Mouse (Mus musculus): ENCODE data around the gene Tecrl.

DNA sequence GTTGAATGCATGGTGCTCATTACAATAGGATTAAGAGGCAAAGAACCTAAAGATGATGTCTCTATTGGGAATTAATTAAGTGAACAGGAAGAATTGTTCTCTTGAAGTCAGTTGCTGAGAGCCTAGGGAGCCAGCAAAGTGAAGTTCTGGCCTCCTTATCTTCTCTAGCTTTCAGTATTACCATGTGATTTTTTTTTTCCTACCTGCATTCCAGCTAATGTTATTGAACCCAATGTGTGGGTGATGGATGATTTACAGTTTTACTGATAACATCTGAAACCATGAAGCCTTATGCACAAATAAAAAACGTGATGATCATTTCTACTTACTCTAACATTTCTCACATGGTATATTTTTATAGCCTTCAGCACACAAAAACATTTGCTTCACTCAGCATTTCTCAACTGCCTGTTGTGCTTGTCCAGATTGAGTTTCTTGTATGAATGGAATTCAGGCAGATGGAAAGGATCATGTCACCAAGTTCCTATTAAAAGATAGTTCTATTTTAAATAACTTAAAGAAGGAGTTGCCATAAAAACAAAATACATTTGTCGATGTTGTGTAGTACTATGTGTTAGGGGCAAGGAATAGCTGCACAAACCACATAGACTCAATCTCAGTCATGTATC is 87.7 kb downstream of the Tecrl start:
- TF ChIP-seq CTCF (IDR thresholded peaks at IDR 0.05; ENCODE audit: borderline replicate concordance, extremely low read depth, insufficient read depth, insufficient read length) (no peak), POLR2A (IDR thresholded peaks at IDR 0.05; ENCODE audit: borderline replicate concordance, extremely low read depth, insufficient read depth, insufficient read length, poor library complexity, severe bottlenecking) (no peak)
